Mouse (Mus musculus): ENCODE measurements around the gene Nfrkb. TPM values are rescaled to one million over a fixed set of nuclear protein-coding genes. Genes with fewer than 3 reads are reported as not detected.
A peak's percentile ranks its signal among the peaks of the same experiment; 100 is the strongest.

Nfrkb gene
- polyA plus RNA-seq, 1 experiment from 2014 or later: 29.9 TPM

DNA sequence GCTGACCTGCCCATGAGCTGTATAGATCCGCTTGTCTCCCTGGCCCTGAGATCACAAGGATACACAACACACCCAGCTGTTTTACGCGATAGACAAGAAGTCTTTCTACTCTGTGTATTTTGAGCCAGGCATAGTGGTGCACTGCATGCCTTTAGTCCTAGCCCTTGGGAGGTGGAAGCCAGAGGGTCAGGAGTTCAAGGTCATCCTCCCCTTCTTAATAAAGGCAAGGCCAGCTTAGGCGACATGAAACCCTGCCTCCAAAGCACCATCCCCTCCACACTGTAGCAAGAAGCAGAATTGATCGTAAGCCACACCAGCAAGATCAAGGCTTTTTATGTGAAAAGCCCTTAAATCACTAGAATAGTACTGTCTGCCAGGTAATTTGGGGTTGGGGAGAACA is 45.8 kb downstream of the Nfrkb start:
- Histone ChIP-seq H3K27me3 (no peaks in the 10 kb centered on the region), H3K9ac (no peak overlapping the region), H3K4me1 (replicated peaks) (no peaks in the 10 kb centered on the region), H3K4me2 (no peak overlapping the region), H3K27ac (replicated peaks) (no peak overlapping the region), H3K36me3 (no peaks in the 10 kb centered on the region), H3K4me3 (no peak overlapping the region), H3K9me3 (no peaks in the 10 kb centered on the region)
- ATAC-seq (ENCODE audit: low FRiP score, low read depth): no peak
- WGBS: 81% methylated on average over 5 of the region's 5 CpGs

DNA sequence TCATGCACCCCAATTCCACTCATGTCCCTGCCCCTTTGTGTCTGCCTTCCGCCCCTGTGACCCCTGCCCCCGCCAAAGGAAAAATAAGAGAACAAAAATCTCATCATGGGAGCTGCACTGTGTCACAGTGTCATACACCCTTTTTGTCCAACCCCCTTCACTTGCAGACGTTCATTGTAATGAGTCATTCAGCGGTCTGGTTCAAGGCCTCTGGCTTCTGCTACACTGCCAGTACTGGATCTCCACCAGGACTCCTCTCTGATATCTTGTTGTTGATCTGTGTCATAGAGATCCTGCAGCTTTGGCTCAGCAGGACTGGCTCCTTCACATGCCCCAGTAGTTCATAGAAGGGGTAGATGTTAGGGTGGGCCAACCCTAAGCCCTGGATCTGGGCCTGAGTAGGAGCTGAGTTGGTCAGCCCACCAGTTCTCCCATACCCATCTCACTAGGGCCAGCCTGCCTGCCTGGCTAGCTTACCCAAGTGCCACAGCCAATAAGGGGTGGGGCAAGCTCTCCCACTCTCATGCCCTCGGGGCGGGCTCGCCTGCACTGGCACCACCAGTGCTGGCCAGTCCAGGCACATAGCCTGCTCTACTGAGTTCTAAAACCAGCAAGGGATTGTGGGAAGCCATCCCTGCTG is 46.5 kb downstream of the Nfrkb start:
- 77% methylated on average over 7 of the region's 7 CpGs for WGBS
- Histone ChIP-seq H3K27ac (replicated peaks) (no peak overlapping the region), H3K36me3 (no peaks in the 10 kb centered on the region), H3K4me3 (no peak overlapping the region), H3K27me3 (no peaks in the 10 kb centered on the region), H3K9ac (no peak overlapping the region), H3K4me2 (no peak overlapping the region), H3K9me3 (no peaks in the 10 kb centered on the region), H3K4me1 (replicated peaks) (no peaks in the 10 kb centered on the region)
- ATAC-seq (ENCODE audit: low FRiP score, low read depth): peak; percentile 23; the same call in 1 of the 2 replicates

DNA sequence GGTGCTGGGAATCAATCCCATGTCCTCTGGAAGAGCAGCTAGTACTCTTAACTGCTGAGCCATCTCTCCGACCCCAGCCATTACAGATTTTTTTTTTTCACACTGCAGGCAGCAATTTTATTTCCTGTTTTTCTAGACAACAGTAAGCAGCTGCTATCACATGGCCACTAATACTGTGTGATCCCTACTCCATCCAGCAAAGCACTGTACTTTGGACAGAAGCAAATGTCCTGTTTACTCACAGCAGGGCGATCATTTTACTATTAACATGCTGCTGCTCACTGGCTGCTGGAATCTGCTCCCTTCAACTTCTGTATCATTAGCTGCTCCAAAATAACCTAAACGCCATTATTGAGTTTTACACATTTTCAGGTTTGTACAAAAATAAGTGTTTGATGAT is 47.4 kb downstream of the Nfrkb start:
- ATAC-seq (ENCODE audit: low FRiP score, low read depth): no peak
- H3K27ac ChIP-seq (replicated peaks): no peak overlapping the region
- H3K36me3 ChIP-seq: no peaks in the 10 kb centered on the region
- no peak overlapping the region for H3K9ac ChIP-seq
- no peak overlapping the region for H3K4me2 ChIP-seq
- H3K27me3 ChIP-seq: no peaks in the 10 kb centered on the region
- H3K9me3 ChIP-seq: no peaks in the 10 kb centered on the region
- no peak overlapping the region for H3K4me3 ChIP-seq
- 90% methylated on average over 3 of the region's 3 CpGs for WGBS
- H3K4me1 ChIP-seq (replicated peaks): no peaks in the 10 kb centered on the region

DNA sequence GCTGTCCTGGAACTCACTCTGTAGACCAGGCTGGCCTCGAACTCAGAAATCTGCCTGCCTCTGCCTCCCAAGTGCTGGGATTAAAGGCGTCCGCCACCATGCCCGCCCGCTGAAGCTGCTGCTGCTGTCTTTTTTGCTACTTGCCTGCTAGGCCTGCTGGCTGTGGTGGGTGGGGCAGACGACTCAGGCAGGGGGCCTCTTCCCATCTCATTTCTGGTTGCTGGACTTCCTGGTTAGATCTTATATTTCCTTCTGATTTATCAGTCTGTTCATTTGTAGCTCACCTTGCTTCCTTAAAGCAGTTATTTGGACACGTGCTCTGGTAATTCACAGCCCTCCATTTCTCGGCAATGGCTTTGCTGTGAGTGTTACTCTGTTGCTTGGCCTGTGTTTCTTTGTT is 49.4 kb downstream of the Nfrkb start:
- H3K4me2 ChIP-seq: no peak overlapping the region
- H3K4me3 ChIP-seq: no peak overlapping the region
- H3K36me3 ChIP-seq: no peaks in the 10 kb centered on the region
- no peaks in the 10 kb centered on the region for H3K9me3 ChIP-seq
- no peaks in the 10 kb centered on the region for H3K4me1 ChIP-seq (replicated peaks)
- ATAC-seq (ENCODE audit: low FRiP score, low read depth): no peak
- H3K9ac ChIP-seq: no peak overlapping the region
- H3K27me3 ChIP-seq: no peaks in the 10 kb centered on the region
- no peak overlapping the region for H3K27ac ChIP-seq (replicated peaks)
- WGBS: 89% methylated on average over 8 of the region's 8 CpGs

DNA sequence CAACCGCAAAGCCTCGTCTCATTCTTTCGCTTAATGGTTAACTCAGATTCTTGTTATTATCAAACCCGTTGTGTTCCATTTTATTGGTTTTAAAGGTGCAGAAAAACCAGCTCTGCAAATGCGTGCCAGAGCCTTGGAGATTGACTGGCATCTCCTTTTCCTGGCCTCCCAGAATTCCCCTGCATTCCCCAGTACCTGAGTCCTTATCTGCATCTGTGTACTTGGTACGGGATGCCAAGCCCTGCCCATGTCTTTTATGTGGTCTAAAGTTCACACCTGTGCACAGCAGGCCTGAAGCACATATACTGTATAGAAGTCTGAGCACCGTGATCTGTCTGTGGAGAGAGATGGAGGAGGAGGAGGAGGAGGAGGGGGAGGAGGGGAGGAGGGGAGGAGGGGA is 51.9 kb downstream of the Nfrkb start:
- WGBS: 90% methylated on average over 6 of the region's 7 CpGs
- no peak for ATAC-seq (ENCODE audit: low FRiP score, low read depth)
- no peak overlapping the region for H3K27ac ChIP-seq (replicated peaks)
- no peak overlapping the region for H3K9ac ChIP-seq
- H3K36me3 ChIP-seq: no peaks in the 10 kb centered on the region
- no peaks in the 10 kb centered on the region for H3K27me3 ChIP-seq
- H3K4me2 ChIP-seq: no peak overlapping the region
- H3K4me3 ChIP-seq: no peak overlapping the region
- no peaks in the 10 kb centered on the region for H3K4me1 ChIP-seq (replicated peaks)
- H3K9me3 ChIP-seq: no peaks in the 10 kb centered on the region

DNA sequence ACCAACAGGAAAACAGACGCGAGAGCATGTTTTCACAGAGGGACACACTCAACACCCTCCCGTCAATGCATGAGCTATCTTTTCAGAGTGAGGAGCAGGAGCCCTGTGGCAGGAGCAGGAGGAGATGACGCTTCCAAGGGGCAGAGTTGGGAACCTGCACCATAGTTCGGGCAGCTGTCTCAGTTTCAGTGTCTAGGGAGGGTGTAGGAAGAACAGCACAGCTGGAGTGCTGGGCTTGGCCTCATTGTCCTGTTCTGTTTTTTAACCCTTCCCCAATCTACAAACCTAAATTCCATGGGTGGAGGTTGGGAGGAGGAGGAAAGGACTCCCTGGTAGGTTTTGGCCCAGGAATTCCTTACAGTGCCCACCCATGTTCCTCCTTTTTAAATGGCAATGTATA is 52.8 kb downstream of the Nfrkb start:
- Histone ChIP-seq H3K4me1 (replicated peaks) (no peaks in the 10 kb centered on the region), H3K36me3 (no peaks in the 10 kb centered on the region), H3K4me3 (no peak overlapping the region), H3K9me3 (no peaks in the 10 kb centered on the region), H3K27ac (replicated peaks) (no peak overlapping the region), H3K9ac (no peak overlapping the region), H3K27me3 (no peaks in the 10 kb centered on the region), H3K4me2 (no peak overlapping the region)
- WGBS: 65% methylated on average over 5 of the region's 5 CpGs
- no peak for ATAC-seq (ENCODE audit: low FRiP score, low read depth)

DNA sequence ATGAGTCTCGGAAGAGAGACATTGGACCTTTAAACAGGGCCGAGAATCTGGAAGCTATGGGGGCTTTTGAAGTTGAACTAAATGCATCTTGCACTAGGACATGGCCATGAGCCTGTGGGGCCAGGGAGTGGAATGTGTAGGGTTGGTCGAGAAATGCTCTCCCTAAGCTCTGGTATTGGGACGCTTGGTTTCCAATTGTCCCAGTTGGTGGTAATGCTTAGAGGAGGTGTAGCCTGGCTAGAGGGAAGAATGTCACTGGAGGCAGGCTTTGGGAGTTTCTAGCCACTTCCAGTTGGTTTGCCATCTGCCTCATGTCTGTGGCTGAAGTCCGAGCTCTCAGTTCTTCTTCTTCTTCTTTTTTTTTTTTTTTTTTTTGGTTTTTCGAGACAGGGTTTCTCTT is 53.3 kb downstream of the Nfrkb start:
- no peak overlapping the region for H3K4me2 ChIP-seq
- H3K36me3 ChIP-seq: no peaks in the 10 kb centered on the region
- H3K9ac ChIP-seq: no peak overlapping the region
- 85% methylated on average over 6 of the region's 6 CpGs for WGBS
- H3K9me3 ChIP-seq: no peaks in the 10 kb centered on the region
- H3K27ac ChIP-seq (replicated peaks): no peak overlapping the region
- ATAC-seq (ENCODE audit: low FRiP score, low read depth): no peak
- no peak overlapping the region for H3K4me3 ChIP-seq
- no peaks in the 10 kb centered on the region for H3K4me1 ChIP-seq (replicated peaks)
- no peaks in the 10 kb centered on the region for H3K27me3 ChIP-seq

DNA sequence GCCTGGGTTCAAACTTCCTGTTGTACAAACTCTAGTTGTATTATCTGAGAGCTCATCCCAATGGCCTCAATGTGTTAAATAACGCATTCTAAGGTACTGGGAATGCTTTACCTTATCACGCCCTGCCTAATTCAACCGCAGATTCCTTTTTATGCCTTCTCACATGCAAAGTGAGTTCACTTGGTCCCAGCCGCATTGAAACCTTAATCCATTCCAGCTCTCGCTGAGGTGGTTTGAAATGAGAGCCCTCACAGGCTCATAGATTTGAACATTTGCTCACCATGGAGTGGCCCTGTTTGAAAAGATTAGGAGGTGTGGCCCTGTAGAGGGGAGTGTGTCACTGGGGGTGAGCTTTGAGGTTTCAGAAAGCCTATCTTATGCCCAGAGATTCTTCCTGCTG is 54.4 kb downstream of the Nfrkb start:
- WGBS: 91% methylated on average over 5 of the region's 5 CpGs
- ATAC-seq (ENCODE audit: low FRiP score, low read depth): no peak
- Histone ChIP-seq H3K36me3 (no peaks in the 10 kb centered on the region), H3K4me3 (no peak overlapping the region), H3K27me3 (no peaks in the 10 kb centered on the region), H3K9me3 (no peaks in the 10 kb centered on the region), H3K4me1 (replicated peaks) (no peaks in the 10 kb centered on the region), H3K4me2 (no peak overlapping the region), H3K9ac (no peak overlapping the region), H3K27ac (replicated peaks) (no peak overlapping the region)

DNA sequence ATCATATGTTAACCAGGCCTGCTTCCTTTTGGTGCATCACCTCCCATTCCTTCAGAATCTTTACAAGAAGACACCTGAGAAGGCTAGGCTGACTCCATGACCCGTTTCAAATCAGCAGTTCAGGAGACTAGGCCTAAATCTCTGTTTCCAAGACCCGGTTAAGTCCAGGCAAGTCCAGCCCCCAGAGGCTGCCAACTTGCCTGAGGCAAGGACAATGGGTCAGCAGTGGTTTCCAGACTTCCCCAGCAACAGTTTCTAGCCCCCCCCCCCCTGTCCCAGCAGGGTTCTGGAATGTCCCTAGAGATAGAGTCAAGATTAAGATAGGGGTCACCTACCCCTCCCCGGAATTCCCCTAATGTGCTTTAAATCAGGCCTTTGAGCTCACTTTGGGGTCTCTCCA is 55.5 kb downstream of the Nfrkb start:
- no peak for ATAC-seq (ENCODE audit: low FRiP score, low read depth)
- Histone ChIP-seq H3K27ac (replicated peaks) (no peak overlapping the region), H3K27me3 (no peaks in the 10 kb centered on the region), H3K4me2 (no peak overlapping the region), H3K9me3 (no peaks in the 10 kb centered on the region), H3K9ac (no peak overlapping the region), H3K4me3 (no peak overlapping the region), H3K36me3 (no peaks in the 10 kb centered on the region), H3K4me1 (replicated peaks) (no peaks in the 10 kb centered on the region)
- 87% methylated on average over 3 of the region's 3 CpGs for WGBS

DNA sequence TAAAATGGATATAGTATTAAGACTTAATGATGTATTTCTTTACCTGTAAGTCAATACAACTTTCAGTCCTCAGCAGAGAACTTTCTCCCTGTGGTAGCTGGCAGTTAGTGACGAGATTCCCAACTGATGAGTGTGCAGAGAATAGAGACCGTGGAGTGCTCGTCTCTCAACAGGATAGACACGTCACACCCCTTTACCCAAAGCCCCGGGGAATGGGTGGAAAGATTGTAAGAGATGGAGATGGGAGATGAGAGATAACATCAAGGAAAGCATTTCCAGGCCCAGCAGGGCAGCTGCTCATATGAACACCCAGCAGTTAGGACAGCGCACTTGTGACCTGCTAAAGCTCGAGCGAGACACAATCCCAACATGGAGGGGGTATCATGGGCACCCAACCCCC is 58.2 kb downstream of the Nfrkb start:
- Histone ChIP-seq H3K9ac (no peak overlapping the region), H3K9me3 (no peaks in the 10 kb centered on the region), H3K27me3 (no peaks in the 10 kb centered on the region), H3K4me3 (no peak overlapping the region), H3K4me1 (replicated peaks) (no peaks in the 10 kb centered on the region), H3K27ac (replicated peaks) (no peak overlapping the region), H3K4me2 (no peak overlapping the region), H3K36me3 (no peaks in the 10 kb centered on the region)
- WGBS: 85% methylated on average over 8 of the region's 8 CpGs
- no peak for ATAC-seq (ENCODE audit: low FRiP score, low read depth)

DNA sequence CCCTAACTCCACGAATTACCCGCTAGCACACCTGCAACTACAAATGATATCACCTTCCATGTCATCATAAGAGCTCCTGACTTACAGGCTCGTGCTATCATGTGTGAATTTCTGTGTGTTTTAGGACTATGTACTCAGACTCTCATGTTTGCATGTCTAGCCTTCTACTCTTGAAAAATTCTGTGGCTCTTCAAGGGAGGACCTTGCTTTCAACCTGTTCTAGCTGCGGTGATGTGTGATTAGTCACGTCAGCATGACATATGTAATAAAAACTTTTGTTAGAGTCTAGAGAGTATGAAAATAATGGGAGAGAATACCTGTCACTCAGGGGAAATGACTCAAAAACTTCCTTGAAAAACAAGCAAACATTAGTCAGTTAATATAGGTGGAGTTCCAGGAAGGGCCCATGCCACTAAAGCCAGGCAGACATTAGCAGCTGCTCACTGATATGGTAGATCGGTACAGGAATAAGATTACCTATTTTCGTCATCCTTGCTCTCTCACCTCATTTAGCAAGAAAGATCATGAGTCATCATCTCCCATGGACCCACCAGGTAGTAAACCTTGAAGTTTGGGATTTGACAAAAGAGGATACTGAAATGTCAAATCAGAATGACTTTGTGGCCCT is 63.3 kb downstream of the Nfrkb start:
- no peak overlapping the region for H3K9ac ChIP-seq
- H3K4me2 ChIP-seq: no peak overlapping the region
- no peak for ATAC-seq (ENCODE audit: low FRiP score, low read depth)
- no peaks in the 10 kb centered on the region for H3K9me3 ChIP-seq
- WGBS: 91% methylated on average over 7 of the region's 7 CpGs
- no peaks in the 10 kb centered on the region for H3K27me3 ChIP-seq
- H3K4me3 ChIP-seq: no peak overlapping the region
- H3K36me3 ChIP-seq: no peaks in the 10 kb centered on the region
- H3K4me1 ChIP-seq (replicated peaks): no peaks in the 10 kb centered on the region
- H3K27ac ChIP-seq (replicated peaks): no peak overlapping the region

DNA sequence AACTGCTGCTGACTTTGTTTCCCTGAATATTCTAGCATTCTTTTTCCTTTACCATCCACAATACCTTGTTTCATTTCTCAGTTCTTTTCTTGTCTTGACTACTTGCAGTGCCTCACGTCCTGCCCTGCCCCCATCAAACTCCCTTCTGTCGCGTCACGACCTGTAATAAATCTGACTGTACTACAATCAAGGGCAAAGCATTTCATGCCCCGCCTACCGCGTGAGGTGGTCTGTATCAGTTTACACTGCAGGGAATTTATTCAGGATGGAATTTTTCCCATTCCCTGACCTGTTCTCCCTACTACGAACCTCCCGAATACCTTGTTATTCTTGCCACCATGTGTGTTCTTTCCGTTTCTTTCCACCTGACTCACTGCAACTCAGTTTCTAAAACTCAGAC is 66.2 kb downstream of the Nfrkb start:
- no peak overlapping the region for H3K9ac ChIP-seq

DNA sequence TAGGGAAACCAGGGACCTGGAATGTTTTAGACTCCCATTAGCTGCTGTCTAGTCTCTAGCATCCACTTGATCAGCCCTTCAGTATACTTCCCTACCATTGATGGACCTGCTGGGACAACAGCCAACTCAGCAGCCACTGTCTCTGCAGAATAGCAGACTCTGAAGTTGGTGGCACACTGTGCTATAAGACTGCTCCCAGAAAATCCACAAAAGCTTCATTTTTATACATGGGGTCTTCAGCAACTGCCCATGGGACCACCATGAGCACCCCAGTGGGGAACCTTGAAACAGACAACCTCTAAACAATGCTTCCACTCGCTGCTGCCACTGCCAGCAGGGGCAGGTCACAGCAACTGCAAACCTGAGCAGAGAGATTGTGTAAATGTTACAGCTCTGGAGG is 68.4 kb downstream of the Nfrkb start:
- Histone ChIP-seq H3K36me3 (no peaks in the 10 kb centered on the region), H3K4me1 (replicated peaks) (no peaks in the 10 kb centered on the region), H3K27me3 (no peaks in the 10 kb centered on the region), H3K9ac (no peak overlapping the region), H3K4me3 (no peak overlapping the region), H3K9me3 (no peaks in the 10 kb centered on the region), H3K27ac (replicated peaks) (no peak overlapping the region), H3K4me2 (no peak overlapping the region)
- WGBS: 39% methylated on average over 1 of the region's 1 CpGs
- ATAC-seq (ENCODE audit: low FRiP score, low read depth): no peak

More for the DNA sequence above, 66.2 kb downstream of the Nfrkb start:
- Histone ChIP-seq H3K27ac (replicated peaks) (no peak overlapping the region), H3K36me3 (no peaks in the 10 kb centered on the region), H3K4me3 (no peak overlapping the region), H3K9me3 (no peaks in the 10 kb centered on the region), H3K4me2 (no peak overlapping the region), H3K4me1 (replicated peaks) (no peaks in the 10 kb centered on the region), H3K27me3 (no peaks in the 10 kb centered on the region)
- WGBS: 80% methylated on average over 10 of the region's 10 CpGs
- ATAC-seq (ENCODE audit: low FRiP score, low read depth): no peak

All from hindbrain, embryonic 15.5 days (tissue).